Mouse (Mus musculus) limb, embryonic 13.5 days (tissue): ENCODE results near the gene Cript. TPM values are rescaled to one million over a fixed set of nuclear protein-coding genes. Genes with fewer than 3 reads are reported as not detected.

Source experiments
- ATAC-seq: fragments of 200-750 bp; cut with Nextera tagmentation; 2 replicates; pipeline ENCODE4 v1.8.0; 2017; ENCODE audit warnings: low read depth, moderate number of reproducible peaks, moderate TSS enrichment; ENCODE audit not compliant: low FRiP score
- H3K27ac ChIP-seq: fragments of 300-500 bp; sonication (generic); 2 replicates; pipeline ENCODE4 v1.5.1; 2015; ENCODE audit warnings: inconsistent platforms, mild to moderate bottlenecking, moderate library complexity
- H3K27me3 ChIP-seq: fragments of 300-500 bp; sonication (generic); 2 replicates; pipeline ENCODE4 v1.6.1; 2015; ENCODE audit warnings: mild to moderate bottlenecking, inconsistent platforms
- H3K36me3 ChIP-seq: fragments of 300-500 bp; sonication (generic); 2 replicates; pipeline ENCODE4 v1.6.1; 2015; ENCODE audit warnings: inconsistent platforms, mild to moderate bottlenecking, moderate library complexity
- H3K4me1 ChIP-seq: fragments of 300-500 bp; sonication (generic); 2 replicates; pipeline ENCODE4 v1.6.1; 2015; ENCODE audit warnings: inconsistent platforms
- H3K4me2 ChIP-seq: fragments of 300-500 bp; sonication (generic); replicated peaks from 2 replicates; pipeline ENCODE4 v1.6.1; 2015; ENCODE audit warnings: inconsistent platforms, mild to moderate bottlenecking, moderate library complexity
- H3K4me3 ChIP-seq: fragments of 300-500 bp; sonication (generic); 2 replicates; pipeline ENCODE4 v1.5.1; 2015; ENCODE audit warnings: moderate library complexity, mild to moderate bottlenecking, inconsistent platforms
- H3K9ac ChIP-seq: fragments of 300-500 bp; sonication (generic); 2 replicates; pipeline ENCODE4 v1.6.1; 2015; ENCODE audit warnings: mild to moderate bottlenecking, inconsistent platforms
- H3K9me3 ChIP-seq: fragments of 300-500 bp; sonication (generic); 2 replicates; pipeline ENCODE4 v1.6.1; 2016; ENCODE audit warnings: inconsistent platforms
- WGBS: fragments of 180-500 bp; shearing (Covaris S2); methylation state at CpG from one replicate; pipeline ENCODE4 v1.1.7; 2015; 5-methylcytosine and 5-hydroxymethylcytosine counted together
- polyA plus RNA-seq: library from polyadenylated mRNA; unstranded; fragments of >200 nt; fragmentation: Nextera tagmentation; extraction: Ambion mirVana; gene quantifications from 2 replicates; pipeline ENCODE4 v1.2.1, GENCODE M21; 2015

Cript gene
- 139 and 140 TPM in 2 replicates for polyA plus RNA-seq

GRCm38 (mm10) chr17:87025269-87025949, at the start of gene Cript, which contains the start of gene Pigf:
Gene Cript, plus strand, starts transcription at chr17:87025550.
Gene Pigf, minus strand, starts transcription at chr17:87025406.
- WGBS = under 1% methylated on average over 43 of the region's 43 CpGs
- Histone ChIP-seq H3K9me3 (no peaks in the 10 kb centered on the region), H3K27me3 (no peaks in the 10 kb centered on the region), H3K27ac (no peak within 1 kb of the TSS), H3K36me3 (peaks cover 22% of the 10 kb centered on the region), H3K4me1 (peaks cover 16% of the 10 kb centered on the region), H3K4me3 (peak within 1 kb of the TSS; percentile 90), H3K9ac (peak within 1 kb of the TSS; percentile 73), H3K4me2 (peak within 1 kb of the TSS; percentile 91)
- ATAC-seq = peak; percentile 100

- no peaks in the 10 kb centered on the region for H3K9me3 ChIP-seq
- H3K4me2 ChIP-seq = no peak overlapping the region
- H3K36me3 ChIP-seq = peaks cover 76% of the 10 kb centered on the region
- WGBS = 80% methylated on average over 10 of the region's 10 CpGs
- no peak overlapping the region for H3K4me3 ChIP-seq
- H3K9ac ChIP-seq = no peak overlapping the region
- 0 out of 2 replicates have a peak, but pooled peaks cover 3% of the 10 kb centered on the region for H3K4me1 ChIP-seq
- no peak overlapping the region for H3K27ac ChIP-seq
- no peak for ATAC-seq
- no peaks in the 10 kb centered on the region for H3K27me3 ChIP-seq
These were observed 49.0 kb upstream of the Cript start for GRCm38 (mm10) chr17:86976387-86976786.

DNA sequence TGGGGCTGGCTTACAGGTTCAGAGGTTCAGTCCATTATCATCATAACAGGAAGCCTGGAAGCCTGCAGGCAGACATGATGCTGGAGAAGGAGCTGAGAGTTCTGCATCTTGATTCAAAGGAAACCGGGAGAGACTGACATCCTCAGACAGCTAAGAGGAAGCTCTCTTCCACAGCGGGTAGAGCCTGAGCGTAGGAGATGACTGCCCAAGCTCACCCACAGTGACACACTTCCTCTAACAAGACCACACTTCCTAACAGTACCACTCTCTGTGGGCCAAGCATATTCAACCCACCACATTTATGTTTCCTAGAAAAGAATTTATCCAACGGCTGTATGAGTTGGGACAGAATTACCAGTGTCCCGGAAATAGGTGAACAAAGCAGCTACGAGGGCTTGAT, 46.9 kb upstream of the Cript start:
- H3K4me2 ChIP-seq = no peak overlapping the region
- H3K4me3 ChIP-seq = no peak overlapping the region
- H3K36me3 ChIP-seq = peaks cover 74% of the 10 kb centered on the region
- no peak overlapping the region for H3K9ac ChIP-seq
- no peak overlapping the region for H3K27ac ChIP-seq
- 88% methylated on average over 6 of the region's 6 CpGs for WGBS
- H3K27me3 ChIP-seq = no peaks in the 10 kb centered on the region
- H3K4me1 ChIP-seq = no peaks in the 10 kb centered on the region
- ATAC-seq = no peak
- no peaks in the 10 kb centered on the region for H3K9me3 ChIP-seq

- ATAC-seq = no peak
- no peaks in the 10 kb centered on the region for H3K27me3 ChIP-seq
- H3K36me3 ChIP-seq = peaks cover 57% of the 10 kb centered on the region
- H3K9ac ChIP-seq = no peak overlapping the region
- no peak overlapping the region for H3K27ac ChIP-seq
- H3K4me2 ChIP-seq = no peak overlapping the region
- 90% methylated on average over 1 of the region's 1 CpGs for WGBS
- H3K9me3 ChIP-seq = no peaks in the 10 kb centered on the region
- no peak overlapping the region for H3K4me3 ChIP-seq
- H3K4me1 ChIP-seq = peaks cover 10% of the 10 kb centered on the region; the same call in 1 of the 2 replicates
These were observed 44.1 kb upstream of the Cript start for GRCm38 (mm10) chr17:86981205-86981604.

DNA sequence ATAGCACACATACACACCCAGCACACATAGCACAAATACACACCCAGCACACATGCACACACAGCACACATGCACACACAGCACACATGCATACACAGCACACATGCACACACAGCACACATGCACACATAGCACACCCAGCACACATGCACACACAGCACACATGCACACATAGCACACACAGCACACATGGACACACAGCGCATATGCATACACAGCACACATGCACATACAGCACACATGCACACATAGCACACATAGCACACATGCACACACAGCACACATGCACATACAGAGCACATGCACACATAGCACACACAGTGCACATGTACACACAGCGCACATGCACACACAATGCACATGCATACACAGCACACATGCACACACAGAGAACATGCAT, 43.6 kb upstream of the Cript start:
- Histone ChIP-seq H3K9ac (no peak overlapping the region), H3K4me2 (no peak overlapping the region), H3K27ac (no peak overlapping the region), H3K36me3 (peaks cover 53% of the 10 kb centered on the region), H3K27me3 (no peaks in the 10 kb centered on the region), H3K4me1 (peaks cover 14% of the 10 kb centered on the region), H3K9me3 (no peaks in the 10 kb centered on the region), H3K4me3 (no peak overlapping the region)
- ATAC-seq = no peak
- 99% methylated on average over 2 of the region's 2 CpGs for WGBS

DNA sequence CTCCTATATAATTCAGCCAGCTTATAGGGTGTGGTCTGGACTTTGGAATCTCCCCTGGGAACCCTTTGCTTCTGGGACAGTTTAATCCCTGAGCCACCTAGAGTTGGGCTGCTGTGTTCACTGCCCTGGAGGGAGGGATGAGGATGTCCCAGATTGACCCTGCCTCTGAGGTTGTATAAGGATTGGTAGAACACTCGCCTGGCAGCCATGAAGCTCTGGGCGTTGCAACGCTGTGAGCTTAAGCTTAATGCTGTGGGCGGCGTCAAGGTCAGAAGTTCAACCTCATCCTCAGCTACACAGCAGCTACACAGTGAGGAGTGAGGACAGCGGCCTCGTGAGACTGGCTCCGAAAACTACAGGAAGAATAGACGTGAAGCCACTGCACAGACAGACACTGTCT, 42.9 kb upstream of the Cript start:
- Histone ChIP-seq H3K27me3 (no peaks in the 10 kb centered on the region), H3K4me3 (no peak overlapping the region), H3K4me1 (peaks cover 20% of the 10 kb centered on the region), H3K36me3 (peaks cover 53% of the 10 kb centered on the region), H3K9me3 (no peaks in the 10 kb centered on the region), H3K27ac (no peak overlapping the region), H3K9ac (no peak overlapping the region), H3K4me2 (no peak overlapping the region)
- WGBS = 70% methylated on average over 9 of the region's 9 CpGs
- no peak for ATAC-seq

- Histone ChIP-seq H3K4me3 (no peak overlapping the region), H3K27me3 (no peaks in the 10 kb centered on the region), H3K36me3 (peaks cover 25% of the 10 kb centered on the region), H3K9ac (no peak overlapping the region), H3K4me2 (no peak overlapping the region), H3K4me1 (peaks cover 29% of the 10 kb centered on the region), H3K9me3 (no peaks in the 10 kb centered on the region), H3K27ac (no peak overlapping the region)
- 56% methylated on average over 17 of the region's 17 CpGs for WGBS
- peak; percentile 38; the same call in 1 of the 2 replicates for ATAC-seq
These were observed 38.8 kb upstream of the Cript start for GRCm38 (mm10) chr17:86986449-86987138.

DNA sequence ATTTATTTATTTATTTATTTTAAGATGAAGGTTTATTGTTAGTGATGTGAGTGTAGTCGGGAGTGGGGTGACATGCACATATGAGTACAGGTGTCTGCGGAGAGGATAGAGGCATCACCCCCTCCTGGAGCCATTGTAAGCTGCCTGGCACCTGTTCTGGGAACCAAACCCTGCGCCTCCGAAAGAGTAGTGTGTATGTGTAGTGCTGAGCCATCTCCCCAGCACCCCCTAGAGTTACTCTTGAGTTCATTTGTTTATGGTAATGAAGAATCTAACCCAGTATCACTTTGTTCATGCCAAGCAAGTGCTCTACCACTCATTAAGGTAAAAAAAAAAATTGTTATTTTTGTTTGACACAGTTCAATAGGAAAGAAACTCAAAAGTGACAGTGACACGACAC, 37.2 kb upstream of the Cript start:
- 90% methylated on average over 5 of the region's 5 CpGs for WGBS
- no peak for ATAC-seq
- Histone ChIP-seq H3K27me3 (no peaks in the 10 kb centered on the region), H3K4me3 (no peak overlapping the region), H3K4me2 (no peak overlapping the region), H3K4me1 (peaks cover 29% of the 10 kb centered on the region), H3K9ac (no peak overlapping the region), H3K9me3 (no peaks in the 10 kb centered on the region), H3K27ac (no peak overlapping the region), H3K36me3 (peaks cover 11% of the 10 kb centered on the region)

DNA sequence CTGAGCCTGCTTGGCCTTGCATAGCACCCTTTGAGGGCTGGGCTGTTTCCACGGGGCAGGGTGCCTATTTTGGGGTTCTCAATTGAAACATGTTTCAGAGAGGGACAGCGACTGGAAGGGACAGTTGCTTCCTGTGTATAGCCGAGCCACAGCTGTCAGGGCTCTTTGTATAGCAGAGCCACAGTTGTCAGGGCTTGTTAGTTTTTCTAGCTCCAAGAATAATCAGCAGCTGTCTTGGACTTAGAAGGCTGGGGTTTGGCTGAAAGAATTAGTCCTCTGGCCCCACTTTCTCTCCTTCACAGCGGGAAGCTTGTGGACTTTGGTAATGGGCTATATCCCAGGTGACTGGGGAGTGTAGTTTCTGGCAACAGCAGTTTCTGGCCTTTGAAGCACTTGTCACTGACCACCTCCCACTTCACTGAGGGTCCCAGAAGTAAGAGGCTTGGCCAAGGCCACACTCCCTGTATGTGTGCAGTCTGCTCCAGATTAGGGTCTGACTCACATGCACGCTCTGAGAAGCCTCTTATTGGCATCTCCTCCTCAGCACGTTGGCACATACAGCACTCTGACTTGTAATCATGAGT, 36.7 kb upstream of the Cript start:
- no peak overlapping the region for H3K27ac ChIP-seq
- no peaks in the 10 kb centered on the region for H3K27me3 ChIP-seq
- WGBS = 67% methylated on average over 6 of the region's 6 CpGs
- no peak overlapping the region for H3K4me2 ChIP-seq
- no peak overlapping the region for H3K9ac ChIP-seq
- no peaks in the 10 kb centered on the region for H3K9me3 ChIP-seq
- no peak overlapping the region for H3K4me3 ChIP-seq
- peaks cover 29% of the 10 kb centered on the region for H3K4me1 ChIP-seq
- ATAC-seq = peak; percentile 45
- peaks cover 6% of the 10 kb centered on the region for H3K36me3 ChIP-seq

GRCm38 (mm10) chr17:86991306-86991705, 34.0 kb upstream of the Cript start:
- 83% methylated on average over 8 of the region's 8 CpGs for WGBS
- Histone ChIP-seq H3K4me3 (no peak overlapping the region), H3K9ac (no peak overlapping the region), H3K27ac (no peak overlapping the region), H3K4me1 (peaks cover 19% of the 10 kb centered on the region), H3K27me3 (no peaks in the 10 kb centered on the region), H3K9me3 (no peaks in the 10 kb centered on the region), H3K4me2 (no peak overlapping the region), H3K36me3 (peaks cover 4% of the 10 kb centered on the region)
- no peak for ATAC-seq

- no peak for ATAC-seq
- 93% methylated on average over 6 of the region's 6 CpGs for WGBS
These were observed 28.0 kb upstream of the Cript start for GRCm38 (mm10) chr17:86997323-86997722.

DNA sequence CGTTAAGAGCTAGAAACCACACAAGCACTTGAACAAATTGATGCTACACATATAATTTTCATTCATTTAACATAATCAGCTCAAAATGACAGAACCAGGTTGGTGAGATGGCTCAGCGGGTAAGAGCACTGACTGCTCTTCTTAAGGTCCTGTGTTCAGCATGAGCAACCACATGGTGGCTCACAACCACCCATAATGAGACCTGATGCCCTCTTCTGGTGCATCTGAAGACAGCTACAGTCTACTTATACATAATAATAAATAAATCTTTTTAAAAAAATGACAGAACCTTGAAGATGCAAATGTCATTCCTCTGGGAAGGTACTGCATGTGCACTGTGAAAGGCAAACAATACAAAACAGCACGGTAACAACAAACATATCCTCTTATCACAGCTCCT, 16.4 kb upstream of the Cript start:
- no peak overlapping the region for H3K27ac ChIP-seq
- no peaks in the 10 kb centered on the region for H3K27me3 ChIP-seq
- no peaks in the 10 kb centered on the region for H3K9me3 ChIP-seq
- no peak for ATAC-seq
- H3K36me3 ChIP-seq = peaks cover 20% of the 10 kb centered on the region
- no peak overlapping the region for H3K4me3 ChIP-seq
- H3K4me1 ChIP-seq = 0 out of 2 replicates have a peak, but pooled peaks cover 3% of the 10 kb centered on the region
- 92% methylated on average over 3 of the region's 3 CpGs for WGBS
- H3K9ac ChIP-seq = no peak overlapping the region
- H3K4me2 ChIP-seq = no peak overlapping the region

More at GRCm38 (mm10) chr17:86997323-86997722, 28.0 kb upstream of the Cript start:
- Histone ChIP-seq H3K27me3 (no peaks in the 10 kb centered on the region), H3K27ac (no peak overlapping the region), H3K9ac (no peak overlapping the region), H3K4me1 (no peaks in the 10 kb centered on the region), H3K9me3 (no peaks in the 10 kb centered on the region), H3K4me3 (no peak overlapping the region), H3K36me3 (peaks cover 30% of the 10 kb centered on the region), H3K4me2 (no peak overlapping the region)
